Mouse (Mus musculus) liver, postnatal 0 days (tissue): ENCODE measurements around the gene Slco3a1. TPM values are rescaled to one million over a fixed set of nuclear protein-coding genes. Genes with fewer than 3 reads are reported as not detected.

ENCODE experiments used
- ATAC-seq: fragments of 200-750 bp; cut with Nextera tagmentation; 2 replicates; pipeline ENCODE4 v1.8.0; 2017; ENCODE audit warnings: mild to moderate bottlenecking, moderate library complexity
- DNase-seq: peaks from one replicate; pipeline ENCODE4 v3.0.0-alpha.2; 2016
- H3K27ac ChIP-seq: fragments of 300-500 bp; sonication (generic); 2 replicates; pipeline ENCODE4 v1.5.1; 2014; ENCODE audit warnings: antibody characterized with exemption, moderate library complexity, mild to moderate bottlenecking, low read depth
- H3K27me3 ChIP-seq: fragments of 300-500 bp; sonication (generic); 2 replicates; pipeline ENCODE4 v1.6.1; 2014; ENCODE audit warnings: low read length, control low read depth, mixed read lengths; ENCODE audit not compliant: insufficient read depth
- H3K36me3 ChIP-seq: fragments of 300-500 bp; sonication (generic); replicated peaks from 2 replicates; pipeline ENCODE4 v1.6.1; 2014; ENCODE audit warnings: mild to moderate bottlenecking, control low read depth, low read length, moderate library complexity, mixed read lengths; ENCODE audit not compliant: insufficient read depth
- H3K4me1 ChIP-seq: fragments of 300-500 bp; sonication (generic); 2 replicates; pipeline ENCODE4 v1.6.1; 2014; ENCODE audit warnings: antibody characterized with exemption, mild to moderate bottlenecking, control low read depth; ENCODE audit not compliant: insufficient read depth
- H3K4me2 ChIP-seq: fragments of 300-500 bp; sonication (generic); 2 replicates; pipeline ENCODE4 v1.6.1; 2014; ENCODE audit warnings: low read depth, mild to moderate bottlenecking, low read length, moderate library complexity, mixed read lengths
- H3K4me3 ChIP-seq: fragments of 300-500 bp; sonication (generic); 2 replicates; pipeline ENCODE4 v1.5.1; 2014; ENCODE audit warnings: low read depth, low read length
- H3K9ac ChIP-seq: fragments of 300-500 bp; sonication (generic); replicated peaks from 2 replicates; pipeline ENCODE4 v1.6.1; 2014; ENCODE audit warnings: mild to moderate bottlenecking, moderate library complexity
- H3K9me3 ChIP-seq: fragments of 300-500 bp; sonication (generic); 2 replicates; pipeline ENCODE4 v1.6.1; 2016; ENCODE audit warnings: mild to moderate bottlenecking, control low read depth, low read length, mixed read lengths
- CTCF ChIP-seq: sonication (generic); IDR thresholded peaks from 2 replicates; pipeline ENCODE4 v1.5.1; 2016; ENCODE audit warnings: antibody characterized with exemption, low read depth
- EP300 ChIP-seq: IDR thresholded peaks from 2 replicates; pipeline ENCODE4 v1.6.1; 2016; ENCODE audit warnings: antibody characterized with exemption, low read depth, mild to moderate bottlenecking
- WGBS: fragments of 180-500 bp; shearing (Covaris S2); extraction: QIAGEN DNeasy Blood & Tissue Kit; methylation state at CpG from one replicate; pipeline ENCODE4 v1.1.7; 2014; ENCODE audit not compliant: insufficient replicate concordance; 5-methylcytosine and 5-hydroxymethylcytosine counted together
- polyA plus RNA-seq: library from polyadenylated mRNA; unstranded; fragments of >200 nt; fragmentation: Nextera tagmentation; extraction: Ambion mirVana; gene quantifications from 2 replicates; pipeline ENCODE4 v1.2.1, GENCODE M21; 2015

The Slco3a1 gene
- polyA plus RNA-seq, 1 experiment from 2014 or later = 1.2 TPM

DNA sequence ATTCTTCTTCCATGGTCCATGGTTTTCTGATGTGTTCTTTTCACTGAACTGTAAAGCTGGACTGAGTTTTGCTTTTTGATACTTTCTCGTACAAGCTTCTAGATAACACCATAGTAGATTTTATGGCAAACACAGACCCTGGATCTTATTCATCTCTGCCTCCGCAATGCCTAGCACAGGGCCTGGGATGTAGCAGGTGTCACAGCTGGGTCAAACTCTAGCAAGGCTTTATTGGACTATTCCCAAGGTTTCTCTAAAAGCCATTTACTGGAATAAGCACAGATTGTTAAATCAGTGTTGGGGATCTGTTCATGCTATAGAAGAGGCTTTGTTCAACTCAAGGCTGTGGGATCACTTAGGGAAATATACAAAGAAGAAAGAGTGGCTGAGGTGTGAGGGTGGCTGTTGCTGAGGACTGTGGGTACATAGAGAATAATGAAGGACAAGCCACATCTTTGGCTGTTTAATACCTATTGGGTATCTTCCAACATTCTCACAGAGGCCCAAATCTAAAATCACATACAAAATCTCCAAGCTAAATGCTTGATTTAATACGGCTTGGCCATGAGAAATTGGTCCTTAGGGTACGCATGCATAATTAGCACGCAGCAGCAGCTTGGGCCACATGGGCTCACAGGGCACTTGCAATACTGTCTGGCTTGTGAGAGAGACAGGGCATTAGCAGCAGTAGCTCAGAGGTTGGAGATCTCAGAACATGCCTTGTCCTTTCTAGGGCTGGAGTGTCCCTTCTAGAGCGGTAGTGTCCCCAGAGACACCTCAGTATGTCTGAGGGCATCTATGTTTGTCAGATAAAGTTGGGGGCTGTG lies 241.1 kb downstream of the Slco3a1 start:
- ATAC-seq (no peak), DNase-seq (no peak)
- H3K36me3 ChIP-seq = no peaks in the 10 kb centered on the region
- H3K9ac ChIP-seq = no peak overlapping the region
- no peaks in the 10 kb centered on the region for H3K9me3 ChIP-seq
- H3K27ac ChIP-seq = no peak overlapping the region
- TF ChIP-seq CTCF (no peak), EP300 (no peak)
- H3K27me3 ChIP-seq = no peaks in the 10 kb centered on the region
- no peak overlapping the region for H3K4me2 ChIP-seq
- H3K4me1 ChIP-seq = no peaks in the 10 kb centered on the region
- WGBS = 82% methylated on average over 6 of the region's 6 CpGs
- H3K4me3 ChIP-seq = no peak overlapping the region

GRCm38 (mm10) chr7:74311536-74311935 lies 243.0 kb downstream of the Slco3a1 start:
- no peaks in the 10 kb centered on the region for H3K4me1 ChIP-seq
- H3K27me3 ChIP-seq = no peaks in the 10 kb centered on the region
- H3K27ac ChIP-seq = no peak overlapping the region
- no peak overlapping the region for H3K9ac ChIP-seq
- no peak overlapping the region for H3K4me2 ChIP-seq
- ATAC-seq = no peak
- H3K36me3 ChIP-seq = no peaks in the 10 kb centered on the region
- DNase-seq = no peak
- TF ChIP-seq EP300 (no peak), CTCF (no peak)
- no peak overlapping the region for H3K4me3 ChIP-seq
- 69% methylated on average over 4 of the region's 4 CpGs for WGBS
- H3K9me3 ChIP-seq = no peaks in the 10 kb centered on the region

GRCm38 (mm10) chr7:74303611-74304300 lies 250.8 kb downstream of the Slco3a1 start:
- Histone ChIP-seq H3K4me3 (no peak overlapping the region), H3K27me3 (no peaks in the 10 kb centered on the region), H3K9ac (no peak overlapping the region), H3K4me1 (no peaks in the 10 kb centered on the region), H3K4me2 (no peak overlapping the region), H3K36me3 (no peaks in the 10 kb centered on the region), H3K27ac (no peak overlapping the region), H3K9me3 (no peaks in the 10 kb centered on the region)
- WGBS = 73% methylated on average over 14 of the region's 14 CpGs
- TF ChIP-seq EP300 (no peak), CTCF (no peak)
- ATAC-seq = no peak
- no peak for DNase-seq

DNA sequence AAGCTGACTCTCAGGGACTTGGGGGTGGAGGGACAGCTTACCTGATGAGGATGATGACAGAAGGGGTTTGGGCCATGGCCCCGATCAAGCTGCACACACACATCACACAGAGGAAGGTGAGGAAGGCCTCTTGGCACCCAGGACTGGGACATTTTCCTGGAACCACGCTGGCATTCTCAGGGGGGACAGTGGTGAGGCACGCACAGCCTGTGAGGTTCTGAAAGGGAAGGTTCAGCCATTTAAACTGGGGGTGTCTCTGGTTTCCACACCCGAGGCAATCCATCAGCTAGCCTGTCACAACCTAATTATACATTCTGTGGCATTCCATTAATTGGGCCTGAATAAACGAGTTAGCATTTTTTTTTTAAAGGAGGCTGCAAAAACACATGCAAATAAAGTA lies 251.5 kb downstream of the Slco3a1 start:
- H3K4me1 ChIP-seq = no peaks in the 10 kb centered on the region
- H3K9ac ChIP-seq = no peak overlapping the region
- ATAC-seq = no peak
- H3K36me3 ChIP-seq = no peaks in the 10 kb centered on the region
- no peak overlapping the region for H3K4me2 ChIP-seq
- TF ChIP-seq EP300 (no peak), CTCF (no peak)
- 68% methylated on average over 5 of the region's 5 CpGs for WGBS
- H3K27me3 ChIP-seq = no peaks in the 10 kb centered on the region
- H3K9me3 ChIP-seq = no peaks in the 10 kb centered on the region
- no peak overlapping the region for H3K27ac ChIP-seq
- DNase-seq = no peak
- no peak overlapping the region for H3K4me3 ChIP-seq

DNA sequence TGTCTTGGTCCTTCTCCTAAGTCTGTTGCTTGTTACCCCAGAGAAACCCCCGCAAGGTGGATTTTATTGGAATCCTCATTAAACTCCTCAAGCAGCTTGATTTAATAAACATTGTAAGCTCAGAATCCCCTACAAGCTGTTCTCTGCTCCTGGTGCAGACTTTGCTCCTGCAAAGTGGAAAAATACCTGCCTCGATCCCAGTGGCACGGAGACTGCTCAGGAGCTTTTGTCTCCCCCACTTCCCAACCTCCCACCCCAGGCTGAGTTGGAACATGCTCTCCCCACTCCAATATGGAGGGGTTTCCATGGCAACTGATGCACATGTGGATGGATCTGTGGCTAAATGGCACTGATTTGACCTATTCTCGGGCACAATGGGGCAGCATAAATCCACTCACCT lies 268.0 kb downstream of the Slco3a1 start:
- 81% methylated on average over 4 of the region's 4 CpGs for WGBS
- Histone ChIP-seq H3K9me3 (no peaks in the 10 kb centered on the region), H3K27me3 (no peaks in the 10 kb centered on the region), H3K4me2 (no peak overlapping the region), H3K27ac (no peak overlapping the region), H3K36me3 (no peaks in the 10 kb centered on the region), H3K4me3 (no peak overlapping the region), H3K4me1 (no peaks in the 10 kb centered on the region), H3K9ac (no peak overlapping the region)
- DNase-seq (no peak), ATAC-seq (no peak)
- TF ChIP-seq CTCF (no peak), EP300 (no peak)

DNA sequence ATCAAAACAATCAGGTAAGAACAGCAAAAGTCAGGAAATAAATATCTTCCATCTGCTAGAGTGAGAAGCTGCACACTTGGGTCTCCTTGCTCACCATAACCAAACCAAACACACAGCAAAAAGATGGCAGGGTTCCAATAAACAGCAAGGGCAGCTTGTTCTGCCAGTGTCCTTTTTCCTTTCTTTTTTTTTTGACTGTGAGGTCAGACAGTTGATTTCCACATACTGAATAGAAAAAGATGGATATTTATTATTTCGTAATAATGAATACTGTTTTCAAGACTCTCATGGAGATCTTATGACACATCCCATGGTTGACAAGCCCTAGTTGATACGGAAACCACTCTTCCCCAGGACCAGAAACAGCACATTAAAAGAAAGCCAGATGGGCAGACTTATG lies 274.2 kb downstream of the Slco3a1 start:
- H3K9me3 ChIP-seq = no peaks in the 10 kb centered on the region
- H3K4me3 ChIP-seq = no peak overlapping the region
- no peaks in the 10 kb centered on the region for H3K27me3 ChIP-seq
- DNase-seq = no peak
- TF ChIP-seq CTCF (no peak), EP300 (no peak)
- H3K36me3 ChIP-seq = no peaks in the 10 kb centered on the region
- ATAC-seq = no peak
- H3K4me2 ChIP-seq = no peak overlapping the region
- H3K9ac ChIP-seq = no peak overlapping the region
- WGBS = 75% methylated on average over 2 of the region's 2 CpGs
- H3K27ac ChIP-seq = no peak overlapping the region
- H3K4me1 ChIP-seq = no peaks in the 10 kb centered on the region
